Mouse (Mus musculus) limb, embryonic 12.5 days (tissue): ENCODE data around the gene Chd2. TPM values are rescaled to one million over a fixed set of nuclear protein-coding genes. Genes with fewer than 3 reads are reported as not detected.

ENCODE experiments used
- ATAC-seq: fragments of 200-750 bp; cut with Nextera tagmentation; 2 replicates; pipeline ENCODE4 v1.8.0; 2017; ENCODE audit warnings: low read depth, moderate TSS enrichment; ENCODE audit not compliant: insufficient number of reproducible peaks, insufficient read depth, low FRiP score, low TSS enrichment
- H3K27ac ChIP-seq: fragments of 300-500 bp; sonication (generic); 2 replicates; pipeline ENCODE4 v1.5.1; 2016; ENCODE audit warnings: mild to moderate bottlenecking, moderate library complexity
- H3K27me3 ChIP-seq: fragments of 300-500 bp; sonication (generic); 2 replicates; pipeline ENCODE4 v1.6.1; 2016; ENCODE audit warnings: mild to moderate bottlenecking, moderate library complexity
- H3K36me3 ChIP-seq: fragments of 300-500 bp; sonication (generic); 2 replicates; pipeline ENCODE4 v1.6.1; 2016; ENCODE audit warnings: mild to moderate bottlenecking, moderate library complexity
- H3K4me1 ChIP-seq: fragments of 300-500 bp; sonication (generic); replicated peaks from 2 replicates; pipeline ENCODE4 v1.6.1; 2016
- H3K4me2 ChIP-seq: fragments of 300-500 bp; sonication (generic); 2 replicates; pipeline ENCODE4 v1.6.1; 2016; ENCODE audit warnings: mild to moderate bottlenecking, moderate library complexity
- H3K4me3 ChIP-seq: fragments of 300-500 bp; sonication (generic); replicated peaks from 2 replicates; pipeline ENCODE4 v1.5.1; 2016; ENCODE audit warnings: mild to moderate bottlenecking
- H3K9ac ChIP-seq: fragments of 300-500 bp; sonication (generic); replicated peaks from 2 replicates; pipeline ENCODE4 v1.6.1; 2016; ENCODE audit warnings: mild to moderate bottlenecking, moderate library complexity
- H3K9me3 ChIP-seq: fragments of 300-500 bp; sonication (generic); 2 replicates; pipeline ENCODE4 v1.6.1; 2016; ENCODE audit warnings: mild to moderate bottlenecking, moderate library complexity
- WGBS: fragments of 180-500 bp; shearing (Covaris S2); methylation state at CpG from one replicate; pipeline ENCODE4 v1.1.7; 2016; 5-methylcytosine and 5-hydroxymethylcytosine counted together
- polyA plus RNA-seq: library from polyadenylated mRNA; unstranded; fragments of >200 nt; fragmentation: Nextera tagmentation; extraction: Ambion mirVana; gene quantifications from 2 replicates; pipeline ENCODE4 v1.2.1, GENCODE M21; 2016

The Chd2 gene
- polyA plus RNA-seq, 1 experiment from 2014 or later: 70.3 TPM

DNA sequence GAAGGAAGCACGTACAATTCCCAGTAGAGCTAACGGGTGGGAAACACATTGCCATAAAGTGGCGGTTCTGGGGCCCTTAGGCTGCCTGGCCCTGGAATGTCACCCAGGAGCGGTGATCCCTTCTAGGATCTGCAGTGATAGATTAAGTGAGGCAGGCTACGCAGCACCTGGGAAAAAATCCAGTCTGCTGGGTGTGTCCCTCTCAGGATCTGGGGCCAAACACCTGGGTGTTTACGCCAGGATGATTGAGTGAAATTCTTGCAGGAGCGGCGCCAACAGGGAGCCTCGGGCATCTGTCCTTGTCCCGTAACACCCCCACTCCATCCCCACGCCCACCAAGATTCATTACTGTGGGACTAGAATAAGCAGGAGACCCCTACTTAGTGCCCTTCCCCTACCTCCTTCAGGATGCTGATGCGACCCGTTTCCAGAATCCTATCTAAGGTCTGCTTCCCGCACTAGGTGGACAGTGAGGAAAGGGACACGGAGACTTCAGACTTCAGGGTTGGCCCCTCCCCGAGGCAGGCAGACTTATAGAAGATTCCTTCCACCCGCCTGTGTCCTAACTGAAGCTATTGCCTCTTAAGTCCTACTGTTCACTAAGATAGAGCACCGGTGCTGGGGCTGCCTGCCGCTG, 142.7 kb downstream of the Chd2 start:
- H3K4me1 ChIP-seq: peaks cover 91% of the 10 kb centered on the region
- no peaks in the 10 kb centered on the region for H3K27me3 ChIP-seq
- H3K9ac ChIP-seq: peak overlapping the region; percentile 32; the same call in 1 of the 2 replicates
- H3K4me2 ChIP-seq: peak overlapping the region; percentile 56
- H3K4me3 ChIP-seq: peak overlapping the region; percentile 21
- H3K36me3 ChIP-seq: peaks cover 37% of the 10 kb centered on the region
- ATAC-seq: no peak; the same call in 1 of the 2 replicates
- peak overlapping the region; percentile 60; the same call in 1 of the 2 replicates for H3K27ac ChIP-seq
- 4% methylated on average over 19 of the region's 19 CpGs for WGBS
- H3K9me3 ChIP-seq: no peaks in the 10 kb centered on the region

DNA sequence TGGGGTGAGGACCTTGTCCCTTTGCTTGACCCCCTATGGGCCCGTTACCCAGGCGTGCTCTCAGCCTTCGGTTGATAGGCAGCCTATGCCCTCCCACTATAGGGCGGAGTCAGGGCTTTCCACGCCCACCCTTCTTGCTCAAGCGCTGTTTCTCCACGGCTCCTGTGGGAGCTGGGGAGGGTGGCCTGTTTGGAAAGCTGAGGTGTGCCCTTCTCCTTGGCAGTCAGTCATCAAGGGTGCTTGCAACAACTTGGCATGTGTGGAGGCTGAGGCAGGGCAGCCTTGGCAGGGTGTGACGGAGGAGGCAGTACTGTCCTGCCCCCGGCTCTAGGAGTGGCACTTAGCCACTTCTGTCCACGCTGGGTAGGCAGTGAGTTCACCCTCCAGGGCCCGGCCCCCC, 143.3 kb downstream of the Chd2 start:
- no peak for ATAC-seq
- Histone ChIP-seq H3K4me3 (peak overlapping the region; percentile 21), H3K4me2 (peak overlapping the region; percentile 56), H3K9ac (0 out of 2 replicates have a peak overlapping the region, but pooled peaks have one; percentile 19), H3K27me3 (no peaks in the 10 kb centered on the region), H3K9me3 (no peaks in the 10 kb centered on the region), H3K4me1 (peaks cover 92% of the 10 kb centered on the region), H3K27ac (peak overlapping the region; percentile 60; the same call in 1 of the 2 replicates), H3K36me3 (peaks cover 33% of the 10 kb centered on the region)
- WGBS: 8% methylated on average over 11 of the region's 11 CpGs

DNA sequence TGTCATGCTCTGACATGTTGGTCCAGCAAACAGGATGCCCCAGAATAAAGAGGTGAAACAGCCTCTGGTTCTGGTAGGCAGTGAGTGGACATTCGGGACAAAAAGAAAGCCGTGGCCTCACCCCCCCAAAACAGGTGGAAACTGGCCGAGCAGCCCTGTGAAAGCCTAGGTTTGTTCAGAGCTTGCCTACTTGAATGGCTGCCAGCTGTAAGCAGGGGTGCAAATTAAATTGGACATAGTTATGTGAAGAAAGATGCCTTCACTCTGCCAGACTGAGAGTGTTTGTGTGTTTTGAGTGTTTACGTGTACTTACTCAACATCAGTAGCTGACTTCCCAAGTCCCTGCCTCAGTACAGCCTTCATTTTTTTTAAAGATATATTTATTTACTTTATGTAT, 147.6 kb downstream of the Chd2 start:
- Histone ChIP-seq H3K9me3 (no peaks in the 10 kb centered on the region), H3K4me2 (peak overlapping the region; percentile 79), H3K27ac (peak overlapping the region; percentile 99; the same call in 1 of the 2 replicates), H3K36me3 (peaks cover 15% of the 10 kb centered on the region; the same call in 1 of the 2 replicates), H3K27me3 (no peaks in the 10 kb centered on the region), H3K9ac (peak overlapping the region; percentile 90), H3K4me1 (peaks cover 78% of the 10 kb centered on the region), H3K4me3 (peak overlapping the region; percentile 88)
- ATAC-seq: no peak
- WGBS: 41% methylated on average over 4 of the region's 4 CpGs

DNA sequence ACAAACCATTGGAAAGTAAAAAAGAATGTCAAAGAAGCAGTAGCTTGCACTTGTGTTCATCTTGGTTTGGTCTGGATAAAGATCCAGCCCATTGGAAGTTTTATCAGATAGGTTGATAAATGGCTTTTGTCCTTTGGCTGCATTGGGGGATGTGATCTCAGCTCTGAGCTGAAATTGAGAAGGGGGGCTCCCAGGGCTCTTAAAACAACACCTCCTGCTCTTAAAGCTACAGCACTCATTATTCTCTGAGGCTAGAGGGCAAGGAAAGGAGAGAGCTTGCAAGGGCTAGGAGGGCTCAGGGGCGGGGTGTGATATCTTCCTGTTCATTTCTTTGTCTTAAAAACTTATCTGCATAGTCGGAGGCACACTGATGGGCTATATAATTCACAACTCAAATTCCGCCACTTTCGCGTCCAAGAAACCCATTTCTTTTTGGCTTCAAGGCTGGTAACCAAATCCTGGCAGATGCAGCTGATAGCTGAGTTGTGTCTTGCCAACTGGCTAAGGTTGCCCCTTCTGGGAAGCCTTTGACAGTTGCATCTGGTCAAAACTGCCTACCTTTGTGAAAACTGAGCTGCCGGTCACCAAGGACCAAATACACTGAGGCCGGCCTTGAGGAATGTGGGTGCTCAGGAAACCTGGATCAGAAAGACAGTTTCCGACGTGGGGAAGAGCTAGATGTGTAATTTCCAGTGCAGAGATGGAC, 148.2 kb downstream of the Chd2 start:
- no peak for ATAC-seq
- H3K27ac ChIP-seq: peak overlapping the region; percentile 99
- peak overlapping the region; percentile 88 for H3K4me3 ChIP-seq
- peaks cover 15% of the 10 kb centered on the region; the same call in 1 of the 2 replicates for H3K36me3 ChIP-seq
- no peaks in the 10 kb centered on the region for H3K27me3 ChIP-seq
- no peaks in the 10 kb centered on the region for H3K9me3 ChIP-seq
- peak overlapping the region; percentile 90 for H3K9ac ChIP-seq
- WGBS: 47% methylated on average over 9 of the region's 9 CpGs
- peak overlapping the region; percentile 79 for H3K4me2 ChIP-seq
- peaks cover 72% of the 10 kb centered on the region for H3K4me1 ChIP-seq

DNA sequence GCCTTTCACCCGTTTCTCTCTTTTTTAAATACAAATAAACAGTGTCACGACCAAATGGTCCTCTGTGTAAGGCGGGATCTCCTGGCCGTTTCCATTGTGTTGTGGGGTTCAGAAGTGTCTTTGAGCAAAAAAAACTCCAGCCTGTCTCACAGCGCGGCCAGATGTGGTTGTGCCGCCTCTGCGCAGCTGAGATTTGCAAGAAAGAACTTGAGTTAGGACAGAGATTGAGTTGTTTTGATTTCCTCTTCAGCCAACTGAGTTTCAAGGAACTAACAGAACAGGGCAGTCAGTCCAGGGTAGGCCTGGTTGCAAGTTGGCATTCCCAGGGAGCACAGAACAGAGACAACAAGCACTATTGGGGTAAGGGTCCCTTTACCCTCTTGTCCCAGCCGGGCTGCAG, 149.3 kb downstream of the Chd2 start:
- no peaks in the 10 kb centered on the region for H3K9me3 ChIP-seq
- WGBS: under 1% methylated on average over 9 of the region's 9 CpGs
- no peak for ATAC-seq
- peak overlapping the region; percentile 79 for H3K4me2 ChIP-seq
- H3K9ac ChIP-seq: peak overlapping the region; percentile 90
- H3K27ac ChIP-seq: peak overlapping the region; percentile 99
- H3K36me3 ChIP-seq: peaks cover 13% of the 10 kb centered on the region; the same call in 1 of the 2 replicates
- H3K27me3 ChIP-seq: no peaks in the 10 kb centered on the region
- peaks cover 61% of the 10 kb centered on the region for H3K4me1 ChIP-seq
- peak overlapping the region; percentile 88 for H3K4me3 ChIP-seq

DNA sequence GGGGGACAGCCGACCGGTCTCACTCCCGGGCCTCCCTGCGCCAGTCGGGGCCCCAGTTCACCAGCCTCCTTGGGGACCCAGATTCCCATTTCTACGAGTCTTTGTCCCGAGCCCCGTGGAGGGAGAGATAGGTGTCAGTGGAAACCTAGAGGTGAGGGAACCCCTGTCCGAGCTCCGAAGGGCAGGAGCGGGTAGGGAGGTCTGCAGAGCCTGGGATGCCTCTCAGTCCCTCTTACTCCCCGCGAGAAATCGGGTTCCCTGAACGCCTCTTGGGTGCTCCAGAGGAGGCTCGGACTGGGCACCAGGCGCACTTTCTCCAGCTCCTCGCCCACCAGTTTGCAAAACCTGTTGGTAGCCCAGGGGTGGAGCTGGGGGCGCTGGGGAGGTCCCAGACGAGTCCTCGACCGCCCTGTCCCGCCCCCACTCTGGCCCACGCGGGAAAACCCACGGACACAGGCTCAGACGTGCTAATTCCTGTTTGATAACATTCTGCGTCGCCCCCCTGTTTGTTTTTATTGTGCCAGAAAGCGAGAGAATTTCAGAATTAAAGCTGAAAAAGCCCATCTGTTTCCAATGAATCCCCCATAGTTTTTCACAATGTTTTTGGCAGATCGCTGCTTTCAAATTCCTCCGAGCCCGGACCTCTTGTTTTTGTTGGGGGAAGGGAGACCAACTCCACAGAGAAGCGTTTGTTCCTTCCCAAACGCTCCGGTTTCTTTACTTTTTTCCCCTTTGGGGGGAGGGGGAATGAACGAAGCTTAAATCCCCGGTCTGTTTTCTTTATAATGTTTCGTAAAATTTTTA, 149.9 kb downstream of the Chd2 start:
- Histone ChIP-seq H3K9ac (peak overlapping the region; percentile 90), H3K4me3 (peak overlapping the region; percentile 88), H3K4me2 (peak overlapping the region; percentile 79), H3K4me1 (peaks cover 55% of the 10 kb centered on the region), H3K9me3 (no peaks in the 10 kb centered on the region), H3K27me3 (no peaks in the 10 kb centered on the region), H3K36me3 (peaks cover 10% of the 10 kb centered on the region; the same call in 1 of the 2 replicates), H3K27ac (peak overlapping the region; percentile 99)
- WGBS: under 1% methylated on average over 39 of the region's 39 CpGs
- ATAC-seq: peak; percentile 33; the same call in 1 of the 2 replicates

DNA sequence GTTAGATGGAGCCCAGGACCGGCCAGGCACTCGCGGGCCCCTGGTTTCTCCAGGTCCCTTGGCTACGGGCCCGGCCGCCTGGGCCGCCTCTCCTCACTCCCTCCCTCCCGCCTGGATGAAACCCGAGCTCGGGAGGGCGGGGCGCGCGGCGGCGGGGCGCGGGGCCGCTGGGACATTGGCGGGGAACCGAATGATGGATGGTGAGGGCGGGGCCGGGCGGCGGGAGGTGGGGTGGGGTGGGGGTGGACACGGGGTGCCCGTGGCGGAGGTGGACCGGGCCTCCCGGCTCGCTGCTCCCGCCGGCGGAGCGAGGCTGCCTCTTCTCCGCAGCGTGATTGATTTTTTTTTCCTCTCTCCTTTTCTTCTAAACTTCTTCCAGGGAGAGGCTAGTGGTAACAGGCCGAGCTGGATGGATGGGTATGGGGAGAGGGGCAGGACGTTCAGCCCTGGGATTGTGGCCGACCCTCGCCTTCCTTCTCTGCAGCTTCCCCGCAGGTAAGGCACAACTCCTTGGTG, 150.6 kb downstream of the Chd2 start:
- peak; percentile 72 for ATAC-seq
- H3K27ac ChIP-seq: peak overlapping the region; percentile 99
- WGBS: under 1% methylated on average over 22 of the region's 42 CpGs
- H3K36me3 ChIP-seq: peaks cover 10% of the 10 kb centered on the region; the same call in 1 of the 2 replicates
- H3K4me1 ChIP-seq: peaks cover 48% of the 10 kb centered on the region
- H3K27me3 ChIP-seq: no peaks in the 10 kb centered on the region
- H3K4me2 ChIP-seq: peak overlapping the region; percentile 79
- no peaks in the 10 kb centered on the region for H3K9me3 ChIP-seq
- peak overlapping the region; percentile 90 for H3K9ac ChIP-seq
- peak overlapping the region; percentile 88 for H3K4me3 ChIP-seq

DNA sequence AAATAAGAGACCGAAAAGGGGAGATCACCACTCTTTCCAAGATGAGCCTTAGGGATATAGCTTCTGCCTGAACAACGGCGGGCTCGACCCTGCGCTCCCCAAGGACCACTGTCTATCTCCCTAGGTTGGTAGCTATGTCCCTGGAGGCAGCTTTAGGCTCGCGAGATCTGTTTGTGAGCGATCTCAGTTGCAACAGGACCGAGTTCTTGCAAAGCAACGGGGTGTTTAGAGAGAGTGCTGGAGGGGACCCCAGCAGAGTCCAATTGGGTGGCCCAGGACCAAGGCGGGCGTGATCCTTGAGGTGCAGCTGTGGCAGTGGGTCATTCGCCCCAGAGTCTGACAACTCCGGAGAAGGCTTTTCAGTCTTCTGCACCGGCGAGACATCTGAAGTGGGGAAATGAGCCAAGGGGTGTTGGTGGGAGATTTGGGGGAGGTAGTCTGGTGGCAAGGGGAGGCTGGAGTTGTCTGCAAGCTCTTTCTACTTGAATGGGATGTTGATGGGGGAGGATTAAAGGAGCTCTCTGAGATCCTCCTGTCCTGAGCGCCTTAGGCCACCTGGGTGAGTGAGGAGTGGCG, 151.1 kb downstream of the Chd2 start:
- Histone ChIP-seq H3K4me3 (peak overlapping the region; percentile 88), H3K27ac (peak overlapping the region; percentile 99), H3K9ac (peak overlapping the region; percentile 90), H3K9me3 (no peaks in the 10 kb centered on the region), H3K36me3 (peaks cover 10% of the 10 kb centered on the region; the same call in 1 of the 2 replicates), H3K4me2 (peak overlapping the region; percentile 79), H3K4me1 (peaks cover 43% of the 10 kb centered on the region), H3K27me3 (no peaks in the 10 kb centered on the region)
- 1% methylated on average over 18 of the region's 18 CpGs for WGBS
- peak; percentile 22; the same call in 1 of the 2 replicates for ATAC-seq

DNA sequence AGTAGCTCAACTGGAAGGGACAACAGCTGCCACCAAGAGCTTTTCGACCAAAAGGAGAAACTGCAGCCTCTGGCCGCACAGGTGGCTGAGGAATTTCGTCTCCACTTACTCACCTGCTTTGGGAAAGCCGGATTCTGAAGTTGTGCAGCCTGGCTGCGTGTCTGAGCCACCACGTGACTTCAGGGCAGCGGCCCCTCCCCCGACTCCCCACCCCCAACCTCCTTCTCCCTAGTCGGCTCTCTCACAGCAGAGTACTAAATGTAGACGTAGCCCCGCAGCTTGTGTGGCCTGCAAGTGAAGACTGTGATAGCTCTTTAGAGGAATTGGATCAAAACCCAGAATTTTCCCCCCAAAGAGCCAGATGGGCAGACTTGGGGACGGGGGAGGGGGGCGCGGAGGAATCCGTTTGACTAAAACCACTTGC, 151.7 kb downstream of the Chd2 start:
- H3K27ac ChIP-seq: peak overlapping the region; percentile 99
- 4% methylated on average over 15 of the region's 15 CpGs for WGBS
- ATAC-seq: peak; percentile 23; the same call in 1 of the 2 replicates
- H3K9me3 ChIP-seq: no peaks in the 10 kb centered on the region
- H3K4me3 ChIP-seq: peak overlapping the region; percentile 88
- H3K27me3 ChIP-seq: no peaks in the 10 kb centered on the region
- peaks cover 37% of the 10 kb centered on the region for H3K4me1 ChIP-seq
- H3K4me2 ChIP-seq: peak overlapping the region; percentile 79
- H3K36me3 ChIP-seq: peaks cover 7% of the 10 kb centered on the region; the same call in 1 of the 2 replicates
- peak overlapping the region; percentile 90; the same call in 1 of the 2 replicates for H3K9ac ChIP-seq

DNA sequence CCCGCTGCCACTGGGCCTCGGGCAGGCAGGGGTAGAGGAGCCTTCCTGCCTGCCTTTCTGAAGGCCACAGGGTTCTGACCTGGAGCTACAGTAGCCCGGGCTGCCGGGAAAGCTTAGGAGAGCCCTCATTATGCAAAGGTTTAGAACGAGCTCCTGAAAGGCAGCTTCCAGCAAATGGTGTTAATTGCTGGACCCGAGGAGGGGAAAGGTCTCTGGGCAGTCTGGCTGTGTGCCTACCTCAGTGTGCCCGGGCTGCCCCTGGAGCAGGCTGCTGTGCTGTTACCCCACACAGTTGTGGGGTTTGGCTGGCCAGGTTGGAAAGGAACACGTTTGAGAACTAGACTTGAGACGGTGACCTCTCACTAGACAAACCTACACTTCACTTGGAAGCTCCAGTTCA, 152.2 kb downstream of the Chd2 start:
- Histone ChIP-seq H3K27ac (peak overlapping the region; percentile 99), H3K36me3 (peaks cover 2% of the 10 kb centered on the region; the same call in 1 of the 2 replicates), H3K9me3 (no peaks in the 10 kb centered on the region), H3K4me2 (peak overlapping the region; percentile 79), H3K4me1 (peaks cover 32% of the 10 kb centered on the region), H3K27me3 (no peaks in the 10 kb centered on the region), H3K9ac (no peak overlapping the region), H3K4me3 (peak overlapping the region; percentile 88)
- no peak; the same call in 1 of the 2 replicates for ATAC-seq
- 3% methylated on average over 9 of the region's 9 CpGs for WGBS
